Mouse (Mus musculus) layer of hippocampus, postnatal 36 days (tissue): ENCODE measurements around the gene Cdkn1b. TPM values are rescaled to one million over a fixed set of nuclear protein-coding genes. Genes with fewer than 3 reads are reported as not detected.
A peak's percentile ranks its signal among the peaks of the same experiment; 100 is the strongest.

Experiments
- DNase-seq, 2 experiments: peaks; one replicate each; pipeline ENCODE4 v3.0.0; 2022
- total RNA-seq, 2 experiments: library from RNA; stranded (reverse); gene quantifications; 2 replicates each; pipeline ENCODE4 v1.2.3; 2021

Gene Cdkn1b
- 10 to 100 TPM; 51.0 to 52.6 TPM for total RNA-seq

DNA sequence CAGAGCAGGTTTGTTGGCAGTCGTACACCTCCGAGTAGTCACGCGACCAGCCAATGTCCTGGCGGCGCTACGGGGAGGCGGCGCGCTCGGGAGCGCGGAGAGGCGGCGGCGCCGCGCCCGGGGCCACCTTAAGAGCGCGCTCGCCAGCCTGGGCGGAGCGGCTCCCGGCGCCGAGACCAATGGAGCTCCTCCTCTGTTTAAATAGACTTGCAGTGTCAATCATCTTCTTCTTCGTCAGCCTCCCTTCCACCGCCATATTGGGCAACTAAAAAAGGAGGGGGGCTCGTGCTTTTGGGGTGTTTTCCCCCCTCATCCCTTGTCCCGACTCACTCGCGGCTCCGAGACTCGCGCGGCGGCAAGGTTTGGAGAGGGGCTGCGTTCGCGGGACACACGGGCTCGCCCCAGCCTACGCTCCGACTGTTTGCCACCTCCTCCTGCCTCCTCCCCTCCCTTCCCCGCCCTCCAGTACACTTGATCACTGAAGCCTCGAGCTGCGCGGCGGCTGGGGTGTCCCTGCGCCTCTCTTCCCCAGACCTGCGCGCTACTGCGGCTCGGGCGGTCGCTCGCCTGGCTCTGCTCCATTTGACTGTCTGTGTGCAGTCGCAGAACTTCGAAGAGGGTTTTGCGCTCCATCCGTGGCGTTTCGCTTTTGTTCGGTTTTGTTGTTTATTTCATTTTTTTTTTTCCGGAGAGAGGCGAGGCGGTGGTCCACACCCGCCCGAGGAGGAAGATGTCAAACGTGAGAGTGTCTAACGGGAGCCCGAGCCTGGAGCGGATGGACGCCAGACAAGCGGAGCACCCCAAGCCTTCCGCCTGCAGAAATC lies at the start of gene Cdkn1b:
Cdkn1b (plus strand) TSS at position 212 of the 824 bp plus-strand sequence.
- DNase-seq = peak; percentile 90

DNA sequence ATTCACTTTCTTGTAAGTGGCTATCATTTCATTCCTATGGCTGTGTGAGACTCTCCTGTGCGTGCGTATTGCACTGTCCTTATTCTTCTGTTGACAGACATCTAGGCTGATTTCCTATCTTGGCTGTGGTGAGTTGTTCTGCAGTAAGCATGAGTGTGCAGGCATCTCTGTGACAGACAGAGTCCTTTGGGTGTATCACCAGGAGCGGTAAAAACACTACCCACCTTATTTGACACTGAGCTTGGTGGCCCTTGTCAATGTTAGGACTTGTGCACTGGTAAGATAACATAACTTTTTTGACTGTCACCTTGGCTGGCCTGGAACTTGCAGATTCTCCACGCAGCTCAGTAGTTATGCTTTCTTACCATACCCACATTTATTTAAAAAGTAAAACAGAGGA lies 49.3 kb upstream of the Cdkn1b start:
- DNase-seq = no peak

DNA sequence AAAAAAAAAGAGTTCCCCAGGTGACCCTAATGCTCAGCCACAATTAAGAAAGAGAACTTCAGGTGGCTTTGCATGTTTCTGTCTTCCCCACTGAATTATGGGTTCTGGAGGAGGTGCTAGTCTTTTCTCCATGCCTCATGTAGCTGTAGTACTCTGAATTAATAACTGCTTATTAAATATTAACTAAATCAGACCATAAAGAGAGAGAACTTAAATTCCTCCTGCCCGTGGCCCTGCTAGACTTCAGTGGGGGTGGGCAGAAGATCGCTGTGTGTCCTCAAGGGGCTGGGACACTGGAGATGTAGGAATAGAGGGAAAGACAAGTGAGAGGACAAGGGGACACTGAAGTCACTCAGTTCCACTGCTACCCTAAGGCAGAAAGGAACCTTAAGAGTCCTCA lies 48.0 kb upstream of the Cdkn1b start:
- no peak for DNase-seq

DNA sequence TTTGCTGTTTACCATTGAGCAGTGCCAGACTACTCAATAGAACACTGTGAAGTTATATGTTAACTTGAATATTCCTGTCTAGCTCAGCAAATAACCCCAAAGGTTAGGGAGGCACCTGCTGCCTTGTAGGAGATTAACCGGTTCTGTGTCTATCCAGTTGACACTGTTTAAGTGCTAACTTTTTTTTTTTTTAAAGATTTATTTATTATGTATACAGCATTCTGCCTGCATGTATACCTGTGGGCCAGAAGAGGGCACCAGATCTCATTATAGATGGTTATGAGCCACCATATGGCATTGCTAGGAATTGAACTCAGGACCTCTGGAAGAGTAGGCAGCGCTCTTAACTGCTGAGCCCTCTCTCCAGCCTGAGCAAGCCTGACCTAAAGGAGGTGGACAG lies 47.2 kb upstream of the Cdkn1b start:
- no peak for DNase-seq

DNA sequence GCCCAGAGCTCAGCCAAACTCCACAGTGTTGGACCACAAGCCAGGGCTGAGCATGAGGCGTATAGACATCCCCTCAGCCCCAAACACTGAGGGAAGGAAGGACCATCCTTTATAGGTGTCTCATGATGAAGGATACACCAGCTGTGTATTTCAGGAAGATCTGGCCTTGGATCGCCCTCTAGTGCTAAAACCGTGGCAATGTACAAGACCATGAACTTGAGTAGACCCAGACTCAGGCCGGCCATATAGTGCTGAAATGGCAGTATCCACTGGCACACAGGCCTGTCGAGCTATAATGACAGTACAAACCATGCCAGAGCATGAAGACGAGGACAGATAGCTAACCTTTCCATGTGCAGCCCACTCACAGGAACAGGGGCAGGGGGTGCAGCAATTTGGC lies 43.4 kb upstream of the Cdkn1b start:
- no peak for DNase-seq

DNA sequence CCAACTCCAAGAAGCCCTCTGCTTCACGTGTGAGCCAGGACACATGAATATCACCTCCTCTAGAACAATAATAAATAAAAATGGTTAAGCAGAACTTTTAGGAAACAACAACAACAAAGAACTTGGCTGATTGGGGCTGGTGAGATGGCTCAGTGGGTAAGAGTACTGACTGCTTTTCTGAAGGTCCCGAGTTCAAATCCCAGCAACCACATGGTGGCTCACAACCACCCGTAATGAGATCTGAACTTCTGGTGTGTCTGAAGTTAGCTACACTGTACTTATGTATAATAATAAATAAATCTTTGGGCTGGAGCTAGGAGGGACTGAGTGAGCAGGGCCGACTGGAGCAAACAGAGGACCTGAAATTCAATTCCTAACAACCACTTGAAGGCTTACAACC lies 42.9 kb upstream of the Cdkn1b start:
- DNase-seq = no peak

DNA sequence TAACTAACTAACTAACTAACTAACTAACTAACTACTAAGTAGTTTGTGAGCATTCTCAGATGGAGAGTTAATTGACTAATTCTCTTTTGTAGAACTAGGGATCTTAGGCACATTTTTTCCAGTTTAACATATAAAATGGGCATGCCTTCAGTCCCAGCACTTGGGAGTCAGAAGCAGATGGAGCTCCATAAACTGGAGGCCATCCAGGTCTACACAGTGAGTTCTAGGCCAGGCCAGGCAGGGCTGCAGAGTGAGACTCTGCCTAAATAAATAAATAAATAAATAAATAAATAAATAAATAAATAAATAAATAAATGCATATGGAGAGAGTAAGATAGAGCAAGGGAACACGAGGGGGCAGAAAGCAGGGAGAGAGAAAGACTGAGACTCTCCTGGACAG lies 42.3 kb upstream of the Cdkn1b start:
- no peak for DNase-seq

DNA sequence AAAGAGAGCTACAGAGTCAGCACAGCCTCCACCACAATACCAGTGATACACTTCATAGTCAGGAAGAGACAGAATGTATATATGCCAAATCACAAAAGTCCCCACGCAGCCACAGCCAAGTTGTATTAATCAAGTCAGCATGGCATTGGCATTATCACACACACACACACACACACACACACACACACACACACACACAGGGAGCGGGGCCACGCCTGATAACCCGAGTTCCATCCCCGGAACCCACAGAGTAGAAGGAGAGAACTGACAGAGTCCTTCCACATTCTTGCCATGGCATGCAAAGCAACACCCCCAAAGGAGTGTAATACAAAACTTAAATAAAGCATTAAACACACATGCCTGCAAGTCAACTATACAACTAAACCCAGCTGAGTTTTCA lies 40.6 kb upstream of the Cdkn1b start:
- DNase-seq = no peak

DNA sequence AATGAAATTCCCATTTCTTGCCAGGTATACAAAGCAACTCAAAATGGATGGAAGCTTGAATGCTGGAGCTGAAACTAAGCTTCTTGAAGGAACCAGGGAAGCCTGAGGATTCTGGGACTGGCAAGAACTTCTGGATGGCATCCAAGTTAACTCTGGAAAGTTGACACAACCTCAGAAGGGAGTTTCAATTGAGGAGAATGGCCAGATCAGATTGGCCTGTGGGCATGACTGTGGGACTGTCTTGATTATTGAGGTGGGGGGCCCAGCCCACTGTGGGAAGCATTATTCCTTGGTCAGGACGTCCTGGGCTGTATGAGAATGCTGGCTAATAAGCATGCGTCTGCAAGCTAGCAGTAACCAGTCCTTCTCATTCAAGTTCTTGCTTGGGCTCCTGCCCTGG lies 40.2 kb upstream of the Cdkn1b start:
- DNase-seq = no peak

DNA sequence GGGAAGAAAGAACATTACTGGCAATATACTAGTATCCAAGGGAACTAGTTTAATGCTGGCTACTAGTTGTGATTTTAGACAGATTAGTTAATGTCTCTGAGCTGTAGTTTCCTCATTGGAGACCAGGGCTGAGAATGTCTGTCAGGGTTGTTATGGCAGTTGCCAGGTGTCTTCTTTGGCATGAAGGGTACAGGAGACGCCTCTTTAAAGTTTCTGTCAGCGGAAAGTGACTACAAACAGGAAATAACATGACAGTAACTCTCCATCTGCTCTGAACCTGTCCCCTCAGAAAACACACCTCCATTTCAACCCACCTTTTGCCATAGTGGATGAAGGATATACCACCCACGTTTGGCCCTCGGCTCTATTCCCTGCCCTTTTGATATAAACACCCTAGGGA lies 36.5 kb upstream of the Cdkn1b start:
- no peak for DNase-seq

DNA sequence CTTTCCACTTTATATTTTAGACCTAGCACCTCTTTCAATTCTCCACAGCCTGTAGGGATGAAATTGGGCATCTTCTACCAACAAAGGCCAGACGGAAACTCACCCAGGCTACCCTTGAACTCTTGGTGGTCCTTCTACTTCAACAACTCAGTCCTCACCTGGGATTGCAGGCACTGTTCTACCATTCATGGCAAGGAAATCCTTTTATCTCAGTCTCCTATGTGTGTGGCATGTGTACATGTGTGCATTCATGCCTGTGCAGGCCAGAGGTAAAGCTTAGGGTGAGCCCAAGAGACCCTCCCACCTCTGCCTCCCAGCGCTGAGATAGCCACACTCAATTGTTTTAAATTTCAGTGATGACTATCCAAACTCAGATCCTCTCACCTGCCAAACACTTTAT lies 34.7 kb upstream of the Cdkn1b start:
- no peak for DNase-seq

DNA sequence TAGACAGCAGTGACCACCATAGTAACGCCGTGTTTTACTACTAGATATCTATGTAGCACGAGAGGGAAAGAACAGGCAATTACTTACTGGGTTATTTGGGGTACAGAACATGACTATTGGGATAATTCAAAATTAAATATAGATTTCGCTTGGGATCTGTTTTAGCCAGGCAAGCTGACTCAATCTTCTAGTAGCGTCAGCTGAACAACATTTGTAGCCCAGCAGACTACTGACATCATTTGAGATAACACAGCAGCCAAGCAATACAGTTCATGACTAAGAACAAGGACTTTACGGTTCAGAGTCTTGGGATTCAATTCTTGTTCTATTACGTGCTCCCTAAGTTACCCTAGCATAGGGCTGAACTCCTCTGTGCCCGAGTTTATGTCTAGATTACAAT lies 33.7 kb upstream of the Cdkn1b start:
- no peak for DNase-seq

DNA sequence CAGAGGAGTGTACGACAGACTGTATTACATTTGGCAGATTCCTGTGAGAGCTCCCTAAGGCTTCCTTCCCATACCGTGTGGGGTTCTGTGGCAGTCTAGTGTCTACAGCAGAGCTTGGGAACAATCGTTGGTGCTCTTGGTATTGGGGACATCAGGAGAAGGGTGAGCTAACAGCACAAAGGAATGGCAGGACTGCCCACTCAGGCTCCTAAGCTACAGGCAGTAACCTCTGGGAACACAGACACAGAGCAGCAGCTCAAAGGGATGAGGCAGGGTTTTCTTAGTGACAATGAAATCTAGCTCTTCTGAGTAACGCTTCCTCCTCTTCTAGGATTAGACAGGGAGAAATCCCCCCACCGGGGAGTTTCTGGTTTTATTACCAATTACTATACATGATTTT lies 33.2 kb upstream of the Cdkn1b start:
- peak in 1 of 2 experiments; percentile 29 for DNase-seq

DNA sequence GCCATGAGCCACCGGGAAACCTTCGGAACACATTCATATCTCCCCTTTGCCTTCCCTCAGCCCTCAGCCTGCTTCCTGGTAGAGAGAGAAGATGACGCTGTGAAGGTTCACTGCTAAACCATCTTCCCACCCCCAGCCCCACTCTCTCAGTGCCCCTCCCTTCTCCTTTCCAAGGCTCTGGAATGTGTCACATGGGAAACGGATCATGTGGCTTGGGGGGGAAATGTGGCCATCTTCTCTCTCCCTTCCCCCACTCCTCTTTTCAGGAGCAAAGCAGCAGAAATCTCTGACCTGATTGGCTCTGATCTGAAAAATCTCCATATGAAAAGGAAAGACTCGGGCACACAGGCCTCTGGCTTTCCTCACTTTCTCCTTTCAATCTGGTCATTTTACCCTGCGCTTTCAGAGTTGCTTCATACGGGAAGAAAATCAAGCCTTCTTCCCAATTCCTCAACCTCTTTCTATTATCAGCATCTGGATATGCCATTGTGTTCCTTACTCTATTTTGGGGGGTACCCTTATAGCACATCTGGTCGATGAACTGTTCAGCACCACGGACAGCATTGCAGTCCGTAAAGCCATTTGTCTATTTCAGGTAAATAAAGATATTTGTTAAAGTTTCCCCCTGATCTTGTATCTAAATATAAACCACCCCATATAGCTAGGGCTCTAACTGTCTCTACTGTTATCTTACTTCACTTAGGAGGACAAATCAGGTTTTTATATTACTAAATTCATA lies 32.3 kb upstream of the Cdkn1b start:
- peak; percentile 79 to 82 for DNase-seq

DNA sequence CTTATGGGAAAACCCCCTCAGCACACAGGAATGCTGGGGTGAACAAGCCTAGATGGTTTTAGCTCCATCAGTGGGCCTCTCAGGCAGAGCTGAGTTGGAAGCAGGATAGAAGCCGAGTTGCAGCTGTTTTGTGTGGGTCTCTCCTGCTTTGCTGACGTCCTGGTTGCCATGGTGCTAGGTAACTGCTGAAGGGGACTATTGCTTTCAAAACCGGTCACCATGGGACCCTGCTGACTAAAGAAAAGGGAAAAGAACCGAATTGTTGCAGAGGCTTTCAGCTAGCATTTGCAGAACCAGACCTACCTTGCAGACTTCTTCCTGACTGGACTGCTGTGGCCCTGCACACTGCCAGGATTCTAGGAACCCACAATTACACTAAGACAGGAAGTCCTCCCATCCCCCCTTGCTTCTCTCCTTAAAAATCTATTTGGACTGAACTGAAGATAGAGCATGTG lies 31.6 kb upstream of the Cdkn1b start:
- DNase-seq = peak; percentile 60 to 64

DNA sequence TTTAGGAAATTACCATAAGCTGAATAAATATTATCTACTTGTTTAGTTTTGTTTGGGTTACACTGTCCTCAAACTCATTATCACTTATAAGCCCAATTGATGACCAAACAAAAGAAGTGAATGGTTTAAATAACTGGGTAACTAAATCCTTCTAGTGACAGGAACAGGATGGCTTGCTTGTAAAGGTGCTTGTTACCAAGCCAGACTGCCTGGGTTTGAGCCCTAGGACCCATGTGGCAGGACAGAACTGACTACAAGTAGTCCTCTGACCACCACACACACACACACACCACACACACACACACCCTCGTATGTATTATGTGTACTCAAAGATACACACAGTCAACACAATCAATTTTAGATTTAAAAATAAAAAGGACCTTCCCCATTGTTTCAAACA lies 30.4 kb upstream of the Cdkn1b start:
- no peak for DNase-seq

DNA sequence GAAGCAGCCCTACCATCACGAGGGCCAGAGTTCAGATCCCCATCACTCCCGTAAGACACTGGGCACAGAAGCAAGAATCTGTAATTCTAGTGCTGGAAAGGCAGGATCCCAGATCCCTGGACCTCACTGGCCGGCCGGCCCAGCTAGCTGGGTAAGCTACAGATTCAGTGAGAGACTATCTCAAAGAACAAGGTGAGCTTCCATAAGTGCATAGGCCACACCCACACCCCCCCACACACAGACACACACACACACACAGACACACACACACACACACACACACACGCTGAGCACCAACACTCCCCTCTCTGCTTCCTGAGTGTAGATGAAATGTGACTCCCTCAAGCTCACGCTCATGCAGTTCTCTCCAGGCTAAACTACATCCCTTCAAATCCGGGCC lies 29.8 kb upstream of the Cdkn1b start:
- DNase-seq = no peak

DNA sequence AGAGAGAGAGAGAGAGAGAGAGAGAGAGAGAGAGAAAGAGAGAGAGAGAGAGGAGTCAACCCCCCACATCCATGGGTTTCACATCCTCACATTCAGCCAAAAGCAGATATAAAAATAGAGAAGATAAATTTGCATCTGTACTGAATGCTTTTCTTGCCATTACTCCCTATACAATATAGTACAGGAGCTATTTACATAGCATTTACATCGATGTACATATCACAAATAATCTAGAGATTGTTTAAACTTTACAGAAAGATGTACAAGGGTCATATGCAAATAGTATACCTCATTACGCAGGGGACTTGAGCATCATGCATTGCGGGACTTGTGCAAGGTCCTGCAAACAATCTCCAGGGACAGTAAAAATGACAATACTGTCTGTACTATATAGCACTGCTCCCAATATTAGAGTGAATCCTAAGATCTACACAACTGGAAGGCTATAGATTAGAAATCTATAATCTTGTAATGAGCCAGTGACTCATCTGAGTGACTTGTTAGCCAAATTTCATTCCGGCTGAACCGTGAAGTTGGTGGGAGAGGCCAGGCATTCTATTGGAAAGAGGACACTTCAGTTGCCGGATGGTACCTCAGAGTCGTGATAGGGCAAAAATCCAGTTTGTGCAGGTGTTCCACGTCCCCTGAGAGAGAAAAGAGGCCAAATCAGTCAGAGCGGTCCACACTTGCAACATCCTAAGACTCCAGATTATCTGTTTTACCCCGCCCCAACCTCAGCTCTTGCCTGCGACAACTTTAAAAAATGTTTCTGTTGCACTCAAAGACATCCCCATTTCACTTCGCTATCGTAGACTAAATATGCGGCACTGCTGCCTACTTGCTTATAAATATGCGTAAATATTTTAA lies 23.4 kb upstream of the Cdkn1b start:
- no peak for DNase-seq

DNA sequence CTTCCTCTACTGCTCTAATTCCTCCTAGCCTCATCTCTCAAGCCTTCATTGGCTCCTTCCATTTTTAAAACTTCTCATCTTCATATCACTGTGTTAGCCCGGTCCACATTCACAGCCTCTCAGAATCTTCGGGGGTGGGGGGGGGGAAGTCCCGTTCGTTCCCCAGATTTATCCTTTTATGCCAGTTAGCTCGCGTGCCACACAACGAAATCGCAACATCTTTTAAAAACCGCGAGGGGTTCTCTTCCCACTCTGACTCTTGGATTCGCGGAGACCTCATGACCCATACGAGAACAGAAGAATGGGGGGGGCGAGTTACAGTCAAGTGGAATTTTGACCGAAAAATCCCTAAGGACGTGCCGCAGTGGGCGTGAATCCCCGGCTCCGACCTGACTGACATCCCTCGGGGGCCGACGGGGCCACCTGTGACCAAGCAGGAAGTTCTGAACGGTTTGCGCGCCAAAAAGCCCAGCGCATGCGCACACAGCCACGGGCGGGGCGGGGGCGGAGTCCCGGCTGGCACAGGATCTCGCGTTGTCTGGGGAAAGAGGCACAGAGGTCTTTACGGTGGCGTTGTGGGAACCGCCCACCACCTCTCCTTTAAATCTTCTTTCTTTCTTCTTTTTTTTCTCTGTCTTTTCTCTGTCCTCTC lies 22.6 kb upstream of the Cdkn1b start:
- peak; percentile 93 for DNase-seq

DNA sequence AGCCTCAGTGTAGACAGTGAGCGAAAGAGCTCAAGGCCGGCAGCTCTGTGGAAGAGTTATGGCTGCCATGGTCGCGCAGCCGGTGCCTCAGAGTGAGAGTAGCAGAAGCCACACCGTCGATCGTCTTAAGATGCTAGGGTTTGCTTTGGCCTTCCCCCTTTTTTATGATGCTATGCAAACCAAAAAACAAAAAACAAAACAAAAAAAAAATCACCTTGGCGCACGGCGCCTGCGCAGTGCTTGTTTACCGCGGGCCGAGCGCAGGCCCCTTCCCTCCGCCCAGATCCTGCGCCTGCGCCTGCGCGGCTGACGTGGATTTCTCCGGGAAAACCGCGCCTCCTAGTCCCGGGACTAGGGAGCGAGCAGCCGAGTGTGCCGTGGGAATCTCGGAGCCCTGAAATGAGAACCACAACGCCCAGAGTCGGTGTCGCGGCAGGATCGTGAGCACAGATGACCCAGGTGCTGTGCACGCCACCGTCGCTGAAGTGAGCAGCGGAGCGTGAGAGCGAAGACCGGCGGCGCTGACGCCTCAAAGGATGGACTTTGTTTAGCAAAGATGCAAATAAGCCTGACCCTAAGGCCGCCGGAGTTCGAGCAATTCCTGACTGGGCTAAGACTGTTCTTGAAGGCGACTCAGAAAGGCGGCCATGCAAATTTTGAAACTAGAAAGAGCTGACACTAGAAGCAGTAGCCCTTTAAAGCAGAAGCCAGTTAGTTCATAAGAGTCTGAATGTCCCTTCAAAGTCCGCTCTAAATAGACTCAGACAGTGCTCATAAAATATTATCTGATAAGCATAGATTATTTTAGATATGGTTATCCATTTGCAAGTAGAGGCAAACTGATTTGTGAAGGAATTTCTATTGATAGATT lies 21.9 kb upstream of the Cdkn1b start, which contains the start of gene Gpr19:
Gpr19 (minus strand) TSS at position 484 of the 871 bp plus-strand sequence.
- peak; percentile 87 for DNase-seq

DNA sequence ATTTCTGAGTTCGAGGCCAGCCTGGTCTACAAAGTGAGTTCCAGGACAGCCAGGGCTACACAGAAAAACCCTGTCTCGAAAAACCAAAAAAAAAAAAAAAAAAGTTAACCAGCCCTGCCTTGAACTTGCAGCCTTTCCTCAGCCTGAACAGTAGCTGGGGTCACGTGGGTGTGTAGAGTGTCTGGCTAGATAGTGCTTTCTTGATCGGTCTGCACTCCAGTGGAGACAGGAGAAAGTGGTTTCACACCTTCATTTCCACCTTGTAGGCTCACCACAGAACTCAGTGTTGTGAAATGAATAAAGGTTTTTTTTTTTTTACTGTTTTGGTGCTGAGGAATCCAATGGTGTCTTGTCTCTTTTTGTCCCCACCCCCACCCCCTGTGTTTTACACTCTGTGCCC lies 16.8 kb upstream of the Cdkn1b start:
- no peak for DNase-seq
